Mouse (Mus musculus): ENCODE measurements around the gene Zeb2.

The Zeb2 gene

DNA sequence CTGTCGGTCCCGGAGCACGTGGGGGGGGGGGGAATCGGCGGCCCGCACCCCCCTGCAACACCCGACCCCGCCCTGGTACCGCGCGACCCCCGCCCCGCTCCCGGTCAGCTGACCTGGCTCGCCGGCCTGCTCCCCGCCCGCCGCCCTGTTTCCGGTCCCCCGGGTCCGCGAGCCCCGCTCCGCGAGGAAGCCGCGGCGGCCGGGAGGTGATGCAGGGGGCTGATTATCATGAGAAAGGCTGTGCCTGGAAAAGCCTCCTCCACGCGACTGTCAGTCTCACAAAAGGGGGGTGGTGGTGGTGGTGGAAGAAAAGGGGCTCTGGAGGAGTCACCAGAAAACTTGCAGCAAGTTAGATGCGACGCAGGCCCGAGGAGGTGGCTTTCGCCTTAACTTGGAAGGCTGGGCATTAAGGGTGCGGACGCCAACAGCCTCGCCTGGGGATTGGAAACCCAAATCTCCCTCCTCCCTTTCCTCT lies at the start of gene Zeb2:
Zeb2 (minus strand) TSS at position 309 of the 475 bp plus-strand sequence.
- peak; percentile 47 for DNase-seq

DNA sequence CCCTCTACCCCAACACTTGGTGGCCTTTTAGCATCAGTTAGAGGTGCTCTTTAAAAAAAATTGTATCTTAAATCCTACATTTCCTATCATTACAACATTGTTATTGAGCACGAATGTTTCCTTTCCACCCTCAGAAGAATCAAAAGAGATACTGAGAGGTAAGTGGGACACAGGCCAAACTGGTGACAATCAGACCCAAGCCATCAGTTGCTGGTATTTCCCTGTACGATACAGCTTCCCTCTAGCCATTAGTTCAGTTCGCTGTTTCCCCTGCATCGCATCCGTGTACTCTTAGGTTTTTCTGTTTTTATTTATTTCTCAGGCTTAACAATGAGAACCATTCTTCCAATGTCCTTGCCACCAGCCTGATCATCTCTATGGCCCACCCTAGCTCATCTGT lies 41.6 kb upstream of the Zeb2 start:
- no peak for DNase-seq

DNA sequence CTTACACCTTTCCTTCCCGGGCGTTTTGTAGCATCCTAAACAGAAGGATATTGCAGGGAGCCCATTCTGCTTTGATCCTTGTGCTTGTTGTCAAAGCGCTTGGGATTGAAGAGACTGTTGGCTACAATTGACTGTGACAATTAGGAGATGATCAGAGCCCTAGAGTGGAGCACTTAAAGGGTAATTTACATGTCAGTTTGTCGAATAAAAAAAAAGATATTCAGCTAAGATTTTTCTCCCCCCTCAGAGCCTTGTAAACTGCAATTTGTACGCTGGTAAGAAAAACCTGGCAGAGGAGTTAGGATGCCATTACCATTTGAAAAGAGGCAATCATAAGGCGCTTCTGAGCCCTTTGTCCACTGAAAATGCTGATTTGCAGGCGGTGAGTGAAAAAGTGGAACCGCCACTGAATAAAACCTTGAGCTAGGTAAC lies 41.2 kb upstream of the Zeb2 start:
- DNase-seq = no peak

DNA sequence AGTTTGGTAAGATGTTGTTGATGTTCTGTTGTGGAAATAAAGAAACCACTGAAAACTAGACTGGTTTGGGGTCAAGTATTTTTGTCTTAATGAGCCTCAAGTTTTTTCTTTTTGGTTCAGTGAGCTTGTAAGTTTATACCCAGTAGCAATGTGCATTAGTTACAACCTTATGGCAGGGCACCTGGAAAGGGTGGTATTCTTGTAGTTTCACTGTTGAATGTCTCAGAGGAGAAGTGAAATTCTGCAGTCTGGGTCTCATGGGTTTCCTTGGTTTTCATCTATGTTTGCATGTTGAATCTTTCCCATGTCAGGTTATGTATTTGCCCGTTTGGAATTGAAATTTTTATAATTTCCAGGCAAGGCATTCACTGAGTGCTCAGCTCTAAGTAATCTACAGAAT lies 36.1 kb upstream of the Zeb2 start:
- DNase-seq = no peak

DNA sequence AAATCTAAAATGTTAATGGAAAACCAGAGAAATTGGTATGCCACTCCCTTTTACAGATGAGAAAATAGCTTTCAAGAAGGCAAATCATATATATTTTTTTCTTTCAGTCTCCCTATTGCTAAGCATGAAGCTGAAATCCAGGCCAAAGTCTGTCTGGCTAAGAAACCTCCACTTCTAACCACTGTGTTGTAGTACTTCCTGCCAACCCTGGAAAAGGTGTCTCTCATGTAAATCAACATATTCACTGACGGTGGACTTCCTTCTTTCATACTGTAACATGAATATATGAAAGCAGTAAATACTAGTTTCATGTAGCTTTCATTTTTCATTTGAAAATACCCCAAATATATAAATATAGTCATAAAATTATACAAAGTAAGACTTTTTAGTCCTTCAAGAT lies 26.0 kb upstream of the Zeb2 start:
- DNase-seq = no peak

DNA sequence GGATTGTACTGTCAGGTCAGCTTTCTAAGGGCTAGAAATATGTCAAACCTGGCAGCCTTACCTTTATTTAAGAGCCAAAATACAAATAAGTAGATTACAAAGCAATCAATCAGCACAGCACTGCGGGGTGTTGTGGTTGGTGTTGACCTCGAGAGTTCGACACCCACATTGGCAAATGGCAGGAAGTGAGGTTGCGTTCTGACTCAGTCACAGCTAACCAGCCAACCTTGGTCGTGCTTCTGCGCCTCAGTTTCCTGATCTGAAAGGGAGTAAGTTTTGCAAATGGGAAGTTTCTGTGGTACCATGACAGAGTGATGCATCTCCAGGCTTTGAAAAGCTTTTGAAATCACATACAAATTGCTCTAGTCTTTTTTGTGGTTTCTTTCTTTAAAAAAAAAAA lies 21.7 kb upstream of the Zeb2 start:
- DNase-seq = no peak

DNA sequence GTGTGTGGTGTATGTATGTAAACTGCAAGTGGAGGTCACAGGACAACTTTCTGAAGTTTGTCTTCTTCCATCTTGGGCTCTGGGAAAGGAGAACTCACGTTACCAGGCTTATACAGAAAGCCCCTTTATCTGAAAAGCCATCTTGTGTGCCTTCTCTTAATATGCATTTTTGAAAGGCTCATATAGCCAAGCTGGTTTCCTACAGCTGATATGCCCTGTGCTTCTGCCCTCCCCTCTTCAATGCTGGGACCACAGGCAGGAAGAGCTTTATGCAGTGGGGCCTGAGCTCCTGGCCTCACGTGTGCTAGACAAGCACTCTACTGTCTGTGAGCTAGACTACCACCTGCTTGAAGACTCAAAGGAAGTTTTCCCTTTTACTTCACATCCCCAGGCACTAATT lies 19.6 kb upstream of the Zeb2 start:
- DNase-seq = no peak

DNA sequence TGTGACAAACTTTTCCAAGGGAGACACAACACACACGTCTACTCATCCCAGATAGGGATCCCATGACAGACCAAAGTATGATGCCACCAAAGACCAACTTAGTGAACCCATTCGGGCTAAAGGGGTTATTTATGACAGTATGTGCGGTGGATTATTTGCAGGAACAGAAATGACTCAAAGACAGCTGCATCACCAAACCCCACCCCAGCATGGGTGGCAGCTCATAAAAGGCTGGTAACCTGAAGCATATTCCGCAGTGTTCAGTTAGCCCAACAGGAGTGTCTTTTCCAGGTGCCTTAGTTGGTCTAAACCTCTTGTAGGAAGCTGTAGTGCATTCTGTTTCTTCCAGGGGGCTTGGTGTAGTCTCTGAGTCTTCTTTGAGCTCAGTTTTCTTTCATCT lies 16.0 kb upstream of the Zeb2 start:
- DNase-seq = no peak

DNA sequence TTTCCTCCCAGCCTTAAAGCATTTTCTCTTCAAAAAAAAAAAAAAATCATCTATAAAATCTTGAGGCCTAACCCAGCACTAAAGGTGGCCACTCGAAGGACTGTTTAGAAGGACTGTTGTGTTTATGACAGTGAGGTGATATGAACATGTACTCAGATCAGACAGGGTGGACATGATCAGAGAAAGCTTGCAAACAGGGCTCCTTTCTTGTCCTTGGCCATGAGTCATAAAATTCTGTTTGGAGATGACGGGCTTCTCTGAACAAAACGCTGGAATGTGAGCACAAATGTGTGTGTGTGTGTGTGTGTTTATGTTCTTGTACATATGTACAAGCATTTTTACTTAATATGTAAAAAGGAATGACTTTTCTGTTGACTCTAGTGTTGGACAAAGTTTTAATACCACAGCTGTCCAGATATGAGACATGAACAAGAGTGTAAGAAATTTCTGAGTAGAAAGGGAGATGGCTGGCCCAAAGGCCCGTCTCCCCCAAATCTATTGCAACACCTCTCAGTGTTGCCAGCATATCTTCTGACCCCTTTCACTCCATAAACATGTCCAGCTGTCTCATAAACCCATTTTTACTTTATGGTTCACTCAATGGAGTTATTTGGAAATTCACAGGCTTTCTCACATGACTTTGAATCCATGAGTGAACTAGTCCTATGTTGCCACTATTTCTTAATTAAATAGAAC lies 13.4 kb upstream of the Zeb2 start:
- DNase-seq = no peak

DNA sequence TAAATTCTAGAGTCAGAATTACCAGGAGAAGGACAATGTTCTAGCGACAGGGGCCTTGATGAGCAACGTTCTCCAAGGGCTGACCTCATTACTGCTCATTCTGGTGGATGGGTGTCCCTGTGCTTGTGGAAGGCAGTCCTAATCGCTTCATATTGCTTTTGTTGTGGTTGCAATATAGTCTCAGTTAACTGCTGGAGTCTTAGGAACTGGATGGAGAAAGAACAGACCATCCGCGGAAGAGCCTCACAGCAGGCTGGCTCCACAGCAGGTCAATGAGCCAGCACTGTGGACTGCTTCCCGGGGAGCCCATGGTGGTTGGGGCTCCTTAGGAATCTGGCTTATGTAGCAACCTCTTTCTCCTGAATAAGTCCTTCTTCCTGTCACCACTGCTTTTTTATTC lies 12.4 kb upstream of the Zeb2 start:
- DNase-seq = no peak

DNA sequence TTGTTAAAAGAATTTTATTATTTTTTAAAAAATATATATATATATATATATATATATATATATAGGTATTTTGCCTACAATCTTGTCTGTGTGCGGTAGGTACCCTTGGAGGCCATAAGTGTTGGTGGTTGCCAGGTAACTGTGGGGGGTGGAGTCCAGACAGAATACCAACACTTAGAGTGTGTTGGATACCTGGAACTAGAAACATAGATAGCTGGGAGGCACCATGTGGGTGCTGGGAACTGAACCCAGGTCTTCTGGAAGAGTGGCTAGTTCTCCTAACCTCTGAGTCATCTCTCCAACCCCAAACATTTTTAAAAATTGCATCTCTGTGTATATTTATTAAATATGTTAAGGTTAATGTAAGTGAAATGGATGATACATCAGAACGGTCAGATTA lies 11.5 kb upstream of the Zeb2 start:
- no peak for DNase-seq

DNA sequence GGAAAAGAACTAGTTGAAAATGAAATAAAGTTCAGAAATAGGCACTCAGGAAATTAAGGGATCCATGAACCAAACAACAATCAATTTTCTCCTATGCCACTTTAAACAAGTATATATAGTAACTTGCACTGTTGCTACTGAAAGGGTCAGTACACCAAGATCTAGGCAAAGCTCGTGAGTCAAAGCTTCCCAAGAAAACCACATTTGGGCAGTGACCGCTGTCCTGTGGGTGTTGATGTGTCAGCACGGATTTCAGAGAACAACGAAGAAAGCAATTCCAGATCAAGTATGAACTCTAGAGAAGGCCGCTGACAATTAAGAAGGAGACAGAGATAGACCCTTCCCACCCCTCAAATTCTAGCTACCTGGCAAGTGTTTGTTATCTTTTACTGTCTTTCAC lies 9.2 kb upstream of the Zeb2 start:
- DNase-seq = no peak

DNA sequence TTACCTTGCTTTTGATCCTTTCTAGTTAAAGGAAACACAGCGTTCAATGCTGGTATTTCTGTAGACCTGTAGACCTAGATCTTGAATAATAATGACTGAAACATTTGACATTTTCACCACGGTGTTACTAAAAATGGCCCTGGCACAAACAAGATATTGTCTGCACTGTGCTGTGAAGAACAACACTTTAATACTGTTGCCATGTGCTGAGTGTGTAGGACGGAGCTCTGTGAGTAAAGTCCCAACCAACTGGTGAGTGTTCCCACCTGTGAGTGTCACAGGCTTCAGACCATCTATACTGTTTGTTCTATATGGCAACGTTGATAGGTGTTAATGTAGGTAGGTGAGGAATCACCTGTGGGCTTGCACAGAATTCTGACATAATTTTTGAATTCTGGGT lies 8.0 kb upstream of the Zeb2 start:
- DNase-seq = no peak

DNA sequence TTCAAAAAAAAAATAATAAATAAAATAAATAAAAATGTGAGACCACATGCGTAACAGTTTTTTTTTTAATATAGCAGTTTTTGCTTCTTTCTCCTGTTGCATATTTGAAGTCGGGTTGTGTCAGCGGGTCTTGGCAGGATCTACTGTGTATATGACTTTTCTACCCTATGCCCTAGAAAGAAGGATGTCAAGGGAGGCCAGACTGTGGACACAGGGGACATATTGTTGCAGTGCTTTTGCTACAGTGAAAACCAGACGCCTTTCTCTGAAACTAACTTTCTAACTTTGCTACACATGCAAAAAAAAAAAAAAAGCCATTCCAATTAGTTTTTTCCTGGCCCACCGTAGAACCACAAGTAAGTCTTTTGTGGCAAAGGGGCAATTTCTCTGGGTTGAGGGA lies 6.3 kb upstream of the Zeb2 start:
- no peak for DNase-seq

DNA sequence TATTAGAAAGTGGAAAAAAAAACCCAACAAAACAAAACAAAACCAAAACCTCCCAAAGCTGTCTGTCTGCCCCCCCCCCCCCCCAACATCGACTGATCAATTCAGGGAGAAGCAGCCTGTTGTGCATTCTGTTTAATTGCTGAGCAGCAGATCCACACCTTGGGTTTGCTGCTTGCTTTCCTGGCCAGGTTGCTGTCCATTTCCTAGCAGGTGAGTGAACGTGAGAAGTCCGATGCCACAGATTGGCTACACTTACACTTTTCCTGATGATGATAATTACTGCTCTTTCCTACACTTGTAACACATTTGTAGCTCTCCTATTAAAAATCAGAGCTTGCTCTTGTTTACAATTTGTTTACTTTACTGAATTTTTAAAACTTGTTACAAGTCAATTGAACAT lies 926 bp upstream of the Zeb2 start:
- no peak for DNase-seq

DNA sequence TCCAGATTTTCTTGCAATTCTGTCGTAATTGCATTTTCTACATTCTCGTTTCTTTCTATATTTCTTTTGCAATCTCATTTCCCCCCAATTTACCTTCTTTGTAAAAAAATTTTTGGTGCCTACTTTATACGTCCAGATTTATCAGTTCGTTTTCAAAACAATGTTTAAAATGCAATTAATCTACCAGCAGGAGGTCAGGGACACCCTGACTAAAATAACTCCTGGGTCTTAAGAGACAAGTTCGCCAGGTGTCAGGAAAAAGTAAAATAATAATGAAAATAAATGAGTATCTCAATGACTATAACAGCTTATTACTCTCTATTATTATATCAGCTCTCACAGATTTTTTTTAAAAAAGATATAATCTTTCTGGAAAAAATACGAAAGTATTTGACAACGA lies 397 bp upstream of the Zeb2 start:
- DNase-seq = no peak

DNA sequence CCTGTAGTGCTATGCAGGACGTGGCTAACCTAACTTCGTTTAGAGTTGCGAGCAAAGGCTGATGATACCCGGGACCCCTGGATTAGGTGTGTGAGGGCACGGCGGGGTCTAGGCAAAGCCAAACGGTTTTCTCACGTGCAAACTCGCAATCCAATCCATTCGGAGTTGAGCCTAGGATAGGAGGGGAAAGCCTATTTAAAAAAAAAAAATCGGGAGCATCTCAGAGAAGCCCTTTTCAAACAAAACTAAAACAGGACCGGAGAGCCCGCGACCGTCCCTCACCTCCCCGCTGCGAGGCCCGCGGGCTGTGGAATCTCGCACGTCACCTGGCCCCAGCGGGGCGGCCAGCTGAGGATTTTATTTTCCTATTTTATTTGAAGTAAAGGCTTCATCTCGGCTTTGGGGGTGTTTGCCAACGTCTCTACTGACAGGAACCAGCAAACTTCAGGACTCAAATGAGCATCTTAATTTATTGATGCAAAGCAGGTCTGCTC lies 617 bp downstream of the Zeb2 start:
- no peak for DNase-seq

DNA sequence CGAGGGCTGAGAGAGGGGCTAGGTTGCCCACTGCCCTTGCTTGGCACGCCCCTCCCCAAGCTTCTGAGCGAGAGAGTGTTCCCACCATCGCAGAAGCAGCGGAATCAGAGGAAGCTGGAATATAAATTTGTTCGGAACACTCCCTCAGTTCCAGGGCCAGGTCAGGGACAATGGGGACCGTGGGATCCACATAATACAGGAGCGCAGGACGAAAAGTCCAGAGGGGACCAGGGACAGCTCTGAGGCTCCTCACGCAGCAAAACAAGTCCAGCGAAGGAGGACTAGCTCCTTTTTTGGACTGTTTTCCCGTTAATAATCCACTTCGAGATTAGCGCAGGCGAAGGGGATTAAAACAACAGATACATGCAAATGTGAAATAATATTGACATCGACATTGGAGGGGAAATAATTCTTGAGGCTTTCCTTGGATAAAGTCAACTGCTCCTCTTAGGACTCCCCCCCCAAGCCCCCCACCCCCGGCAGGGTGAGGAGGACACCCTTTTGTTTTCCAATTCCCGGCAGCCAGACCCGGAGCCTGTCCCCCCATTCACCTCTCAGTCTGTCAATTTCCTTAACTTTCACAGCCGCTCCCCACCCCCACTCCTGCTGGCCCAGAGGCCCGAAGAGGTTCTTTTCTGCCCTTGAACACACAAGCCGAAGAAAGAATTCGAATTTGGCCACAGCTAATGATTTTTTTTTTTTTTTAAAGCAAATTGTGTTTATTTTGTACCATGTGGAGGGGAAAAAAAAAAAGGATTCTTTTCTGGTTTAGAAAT lies 1.3 kb downstream of the Zeb2 start:
- peak; percentile 53 for DNase-seq

DNA sequence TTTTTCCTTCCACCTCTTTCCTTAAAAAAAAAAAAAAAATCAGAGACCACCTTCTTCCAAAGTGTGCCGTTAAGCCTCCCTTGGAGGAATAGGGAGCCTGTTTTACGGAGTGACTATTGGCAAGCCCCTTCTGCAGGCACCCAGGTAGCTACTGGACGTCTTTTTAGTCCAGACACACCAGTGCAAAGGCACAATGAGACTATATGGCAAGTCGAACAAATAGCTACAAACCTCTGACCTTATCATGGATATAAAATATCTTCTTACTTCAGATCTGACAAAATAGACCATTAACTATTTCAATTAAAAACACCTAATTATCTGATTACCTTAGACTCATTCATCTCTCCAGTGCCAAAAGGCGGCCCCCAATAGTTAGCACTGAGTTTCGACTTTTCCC lies 2.0 kb downstream of the Zeb2 start:
- DNase-seq = no peak

DNA sequence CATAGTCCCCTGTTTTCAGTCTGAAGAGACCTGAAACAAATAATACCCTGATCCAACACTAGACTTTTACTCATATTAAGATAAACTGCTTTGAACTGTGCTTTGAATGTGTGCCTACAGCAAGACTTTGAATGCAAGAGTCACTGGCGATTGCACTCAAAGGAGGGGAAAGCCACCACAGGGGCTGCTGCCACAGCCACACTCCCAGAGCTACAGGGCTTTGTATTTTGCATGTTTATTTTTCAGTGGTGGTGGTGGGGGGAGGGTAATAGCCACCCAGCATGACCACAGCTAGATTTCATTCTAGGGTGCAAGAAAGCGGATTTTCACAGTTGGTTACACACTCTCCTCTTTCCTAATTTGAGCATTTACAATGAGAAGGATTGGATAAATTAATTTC lies 2.6 kb downstream of the Zeb2 start:
- DNase-seq = no peak

DNA sequence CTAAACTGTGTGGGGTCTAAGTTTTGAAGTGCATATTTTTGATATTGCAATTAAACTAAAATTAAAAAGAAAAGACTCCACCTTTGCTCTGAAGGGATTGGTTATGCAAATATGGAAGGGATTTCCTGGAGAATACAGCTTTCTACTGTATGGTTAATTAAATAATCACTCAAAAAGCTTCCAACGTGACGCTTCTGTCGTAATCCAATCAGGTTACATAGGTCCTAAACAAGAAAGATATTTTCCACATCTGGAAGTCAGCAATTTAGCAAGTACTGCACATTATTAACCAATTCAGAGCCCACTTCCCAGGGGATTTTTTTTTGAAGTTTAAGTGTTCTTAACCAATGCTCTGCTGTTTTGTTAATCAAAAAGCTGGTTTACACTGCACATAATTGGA lies 3.3 kb downstream of the Zeb2 start:
- DNase-seq = no peak

DNA sequence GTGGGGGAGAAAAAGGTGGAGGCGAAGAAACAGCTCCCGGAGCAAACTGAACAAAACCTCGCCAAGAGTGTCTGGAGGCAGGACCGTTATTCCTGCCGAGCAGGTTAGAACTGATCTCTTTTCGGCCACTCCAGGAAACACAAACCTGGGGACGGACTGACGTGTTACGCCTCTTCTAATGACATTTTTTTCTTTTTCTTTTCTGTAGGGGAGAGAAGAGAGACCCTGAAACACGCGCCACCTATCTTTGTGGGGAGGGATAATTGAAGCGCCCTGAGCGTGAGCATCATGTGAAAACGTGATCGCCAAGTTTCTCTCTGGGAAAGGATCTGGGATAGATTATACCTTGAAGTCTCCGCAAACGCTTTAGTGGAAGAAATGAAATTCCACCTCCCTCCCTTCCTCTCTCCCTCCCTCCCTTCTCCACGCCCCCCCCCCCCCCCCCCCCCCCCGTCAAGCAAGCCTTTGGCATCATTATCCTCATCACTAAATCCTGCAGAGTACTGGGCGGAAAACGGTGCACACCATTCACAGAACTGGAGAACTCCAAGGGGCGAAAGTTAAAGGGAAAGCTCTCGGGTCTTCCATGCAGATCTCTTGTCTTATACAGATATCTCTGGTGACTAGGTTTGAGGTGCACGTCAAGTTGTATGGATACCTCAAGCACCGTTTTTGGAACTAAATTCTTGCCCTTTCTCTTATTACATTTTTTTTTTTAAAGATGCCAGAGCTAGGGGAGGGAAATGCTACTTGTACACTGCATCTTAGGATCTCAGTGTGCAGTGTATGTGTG lies 4.1 kb downstream of the Zeb2 start:
- peak; percentile 57 for DNase-seq

DNA sequence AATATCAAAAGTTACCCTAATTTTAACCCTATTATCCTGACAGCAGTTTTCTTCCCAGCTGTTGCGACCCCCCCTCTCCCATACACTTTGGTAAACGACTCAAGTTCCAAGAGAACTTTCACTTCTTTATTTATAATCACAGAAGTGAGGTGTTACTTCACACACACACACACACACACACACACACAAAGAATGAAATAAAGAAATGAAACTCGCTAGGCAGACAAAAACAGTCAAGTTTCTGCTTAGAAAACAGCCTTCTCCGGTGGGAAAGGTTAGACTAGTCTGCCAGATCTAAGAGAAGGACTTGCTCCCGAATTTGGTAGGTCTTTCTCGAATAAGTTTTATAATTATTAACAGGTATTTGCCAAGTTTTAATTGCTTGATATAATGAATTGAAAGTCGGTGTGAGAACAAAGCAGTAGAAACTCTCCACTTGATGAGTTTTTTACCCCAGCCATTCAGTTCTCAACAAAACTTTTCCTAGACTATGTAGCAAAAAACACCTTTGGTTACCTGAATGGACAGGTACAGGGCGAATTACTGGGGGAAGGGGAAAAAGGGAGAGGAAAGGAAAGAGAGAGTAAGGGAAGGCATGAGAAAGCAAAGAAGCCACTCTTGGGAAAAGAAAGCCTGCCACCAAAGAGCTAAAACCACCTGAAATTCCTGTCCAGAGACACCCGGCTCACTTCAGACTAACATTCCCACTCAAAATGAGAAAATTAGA lies 5.0 kb downstream of the Zeb2 start:
- no peak for DNase-seq
